16 mouse cellular contexts compared by ENCODE assay signal in the genomic region with DNA sequence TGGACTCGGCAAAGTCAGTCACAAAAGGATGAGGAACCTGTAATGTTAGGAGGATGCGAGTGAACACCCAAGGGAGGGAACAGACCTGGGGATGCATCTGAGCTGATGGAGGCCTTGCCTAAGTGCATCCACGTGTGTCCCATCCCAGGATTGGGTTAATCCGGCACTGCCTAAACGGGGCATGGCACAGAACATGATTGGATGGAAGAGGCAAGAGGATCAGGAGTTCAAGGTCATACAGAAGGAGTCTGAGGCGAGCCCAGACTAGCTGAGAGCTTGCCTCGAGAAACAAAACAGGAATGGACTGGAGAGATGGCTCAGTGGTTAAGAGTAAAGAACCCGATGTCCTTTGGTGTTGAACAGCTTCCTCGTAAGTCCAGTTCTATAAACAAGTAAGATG. TPM values are rescaled to one million over a fixed set of nuclear protein-coding genes. Genes with fewer than 3 reads are reported as not detected.
A peak's percentile ranks its signal among the peaks of the same experiment; 100 is the strongest.
DNase-seq lines count a peak whose midpoint lies in the region; ATAC-seq and TF ChIP-seq lines count a peak whose summit lies in the region.
"Had no signal": no experiment of that assay in that cellular context is flagged by ENCODE, and none has a peak within 500 bp of the region (broad histone marks: within the 10 kb centered on the region; RNA-seq: fewer than 3 reads in every experiment).

No protein-coding gene starts in this region.

- no peaks in the 10 kb centered on the region for H3K36me3 ChIP-seq in intestine, postnatal 0 days (ENCODE audit: control insufficient read depth, insufficient read depth)
- no peaks in the 10 kb centered on the region for H3K36me3 ChIP-seq in intestine, embryonic 15.5 days
- H3K36me3 ChIP-seq in ES-E14 (ENCODE audit: control insufficient read depth, insufficient read depth, low read length, poor library complexity, severe bottlenecking): no peaks in the 10 kb centered on the region
- no peaks in the 10 kb centered on the region for H3K36me3 ChIP-seq in limb, embryonic 12.5 days
- H3K36me3 ChIP-seq: liver, embryonic 15.5 days; neural tube, embryonic 12.5 days had no signal

- peak; percentile 41 for DNase-seq in CD4-positive helper T cell, adult 2 months (ENCODE audit: low read depth, low spot score)
- no peak for DNase-seq in ES-E14 (ENCODE audit: low read depth, low spot score)
- DNase-seq in adrenal gland, adult 18-20 months (ENCODE audit: low spot score in 2 of 2): no peak
- no peak for DNase-seq in urinary bladder, postnatal 36 days (ENCODE audit: low spot score in 2 of 2)
- no peak for DNase-seq in left cerebral cortex, postnatal 4 days
- DNase-seq: adrenal gland, postnatal 25 days; cerebellum, adult 9-10 months; gastrocnemius, postnatal 14 days; kidney, postnatal 25 days had no signal

- no peak for TF ChIP-seq CTCF in intestine, postnatal 0 days (IDR thresholded peaks at IDR 0.05; ENCODE audit: low read depth)

- intact Hi-C loops in left cerebral cortex, postnatal 4 days (cut with DNase I): no loop called here

- no peak overlapping the region for H3K27ac ChIP-seq in intestine, postnatal 0 days (ENCODE audit: low read depth, low read length)
- no peak overlapping the region for H3K27ac ChIP-seq in intestine, embryonic 15.5 days
- peak overlapping the region; percentile 48; the same call in 1 of the 2 replicates for H3K27ac ChIP-seq in ES-E14 (ENCODE audit: insufficient read depth, low read depth, low read length, poor library complexity, severe bottlenecking)
- no peak overlapping the region for H3K27ac ChIP-seq in limb, embryonic 12.5 days
- H3K27ac ChIP-seq: hindbrain, embryonic 14.5 days; neural tube, embryonic 12.5 days had no signal

- H3K27me3 ChIP-seq in intestine, postnatal 0 days (replicated peaks; ENCODE audit: control insufficient read depth, insufficient read depth, low read length): no peaks in the 10 kb centered on the region
- H3K27me3 ChIP-seq in intestine, embryonic 15.5 days (replicated peaks): no peaks in the 10 kb centered on the region
- no peaks in the 10 kb centered on the region for H3K27me3 ChIP-seq in limb, embryonic 12.5 days
- H3K27me3 ChIP-seq: liver, embryonic 15.5 days; neural tube, embryonic 12.5 days had no signal

- H3K9me3 ChIP-seq in intestine, postnatal 0 days (ENCODE audit: control insufficient read depth): no peaks in the 10 kb centered on the region
- no peaks in the 10 kb centered on the region for H3K9me3 ChIP-seq in intestine, embryonic 15.5 days
- H3K9me3 ChIP-seq in ES-E14 (ENCODE audit: control insufficient read depth, insufficient read depth, low read depth, low read length): no peaks in the 10 kb centered on the region
- no peaks in the 10 kb centered on the region for H3K9me3 ChIP-seq in limb, embryonic 12.5 days
- H3K9me3 ChIP-seq: liver, embryonic 15.5 days; neural tube, embryonic 12.5 days had no signal

- H3K4me2 ChIP-seq in intestine, postnatal 0 days (replicated peaks; ENCODE audit: low read depth): no peak overlapping the region
- H3K4me2 ChIP-seq in intestine, embryonic 15.5 days (replicated peaks): no peak overlapping the region
- no peak overlapping the region for H3K4me2 ChIP-seq in limb, embryonic 12.5 days
- H3K4me2 ChIP-seq: hindbrain, embryonic 14.5 days; liver, embryonic 15.5 days; neural tube, embryonic 12.5 days had no signal

- 43% methylated on average over 9 of the region's 9 CpGs for WGBS in intestine, postnatal 0 days
- WGBS in intestine, embryonic 15.5 days: 53% methylated on average over 9 of the region's 9 CpGs
- 64% methylated on average over 9 of the region's 9 CpGs for WGBS in limb, embryonic 12.5 days

- no peak overlapping the region for H3K9ac ChIP-seq in intestine, postnatal 0 days (ENCODE audit: low read depth, low read length)
- no peak overlapping the region for H3K9ac ChIP-seq in intestine, embryonic 15.5 days
- peak overlapping the region; percentile 9; the same call in 1 of the 2 replicates for H3K9ac ChIP-seq in ES-E14 (ENCODE audit: insufficient read depth, low read depth, low read length, poor library complexity, severe bottlenecking)
- H3K9ac ChIP-seq in limb, embryonic 12.5 days (replicated peaks): 0 out of 2 replicates have a peak overlapping the region, but pooled peaks have one; percentile 2
- H3K9ac ChIP-seq: hindbrain, embryonic 14.5 days; liver, embryonic 15.5 days; neural tube, embryonic 12.5 days had no signal

- 0 out of 2 replicates have a peak, but pooled peaks have one; percentile 5 for ATAC-seq in intestine, postnatal 0 days
- ATAC-seq in intestine, embryonic 15.5 days: no peak
- ATAC-seq in limb, embryonic 12.5 days (ENCODE audit: insufficient number of reproducible peaks, insufficient read depth, low FRiP score, low TSS enrichment, low read depth): no peak
- ATAC-seq: intestine, embryonic 16.5 days had no signal

- H3K4me3 ChIP-seq in intestine, postnatal 0 days (ENCODE audit: low read depth, low read length): no peak overlapping the region
- H3K4me3 ChIP-seq in intestine, embryonic 15.5 days (replicated peaks): no peak overlapping the region
- H3K4me3 ChIP-seq in ES-E14 (ENCODE audit: insufficient read depth in 1 of 2, low read depth in 1 of 2, low read length in 2 of 2, poor library complexity in 1 of 2, severe bottlenecking in 1 of 2): no peak overlapping the region
- H3K4me3 ChIP-seq in limb, embryonic 12.5 days (replicated peaks): no peak overlapping the region
- H3K4me3 ChIP-seq: liver, embryonic 15.5 days; neural tube, embryonic 12.5 days had no signal

- in situ Hi-C loops in ES-E14 (cut with MboI; ENCODE audit: low sequenced_read_pairs in 2 of 2, unreplicated experiment in 2 of 2): no loop called here

- no peaks in the 10 kb centered on the region for H3K4me1 ChIP-seq in intestine, postnatal 0 days (replicated peaks; ENCODE audit: control insufficient read depth, insufficient read depth, low read length)
- peaks cover 14% of the 10 kb centered on the region for H3K4me1 ChIP-seq in intestine, embryonic 15.5 days (replicated peaks)
- H3K4me1 ChIP-seq in ES-E14 (ENCODE audit: control insufficient read depth in 2 of 2, insufficient read depth in 2 of 2, low read length in 2 of 2, poor library complexity in 1 of 2): peaks cover 2 to 25% of the 10 kb centered on the region in 2 experiments
- peaks cover 26% of the 10 kb centered on the region for H3K4me1 ChIP-seq in limb, embryonic 12.5 days (replicated peaks)

TF ChIP-seq in ES-E14, 5 proteins besides CTCF, POLR2A, EP300 and RAD21:
- TF ChIP-seq ZC3H11A (IDR thresholded peaks at IDR 0.05; ENCODE audit: borderline replicate concordance, low read depth, low read length): no peak
- TF ChIP-seq MAFK (IDR thresholded peaks at IDR 0.05; ENCODE audit: insufficient read depth, low read depth, low read length): no peak
- TF ChIP-seq ZNF384 (IDR thresholded peaks at IDR 0.05; ENCODE audit: low read depth, low read length): no peak
- TF ChIP-seq HCFC1 (IDR thresholded peaks at IDR 0.05; ENCODE audit: borderline replicate concordance, insufficient read depth, low read length): no peak
- TF ChIP-seq CHD2 (IDR thresholded peaks at IDR 0.05; ENCODE audit: low read depth, low read length): no peak

RNA-seq across cellular contexts. Expression of gene Def6, which starts 4.8 kb away (rescaled TPM):
- polyA plus RNA-seq in intestine, postnatal 0 days (2015; fragmentation: Nextera tagmentation; extraction: Ambion mirVana): 1.7 TPM in 2 replicates
- 3.4 and 4.3 TPM in 2 replicates for polyA plus RNA-seq in intestine, embryonic 15.5 days (2015; fragmentation: Nextera tagmentation; extraction: Ambion mirVana)
- 17.6 and 20.8 TPM in 2 replicates for total RNA-seq in ES-E14 (2012; rRNA removed)
- 11.1 and 12.8 TPM in 2 replicates for polyA plus RNA-seq in limb, embryonic 12.5 days (2016; fragmentation: Nextera tagmentation; extraction: Ambion mirVana)
- 1 to 10 TPM; 1.2 to 1.3 TPM for total RNA-seq in adrenal gland, adult 18-20 months (2021)
- total RNA-seq in left cerebral cortex, postnatal 4 days (2021): 1 to 10 TPM; 7.2 to 9.1 TPM

RNA-seq across cellular contexts. Expression of gene Ppard, which starts 20.1 kb away (rescaled TPM):
- polyA plus RNA-seq in intestine, postnatal 0 days (2015; fragmentation: Nextera tagmentation; extraction: Ambion mirVana): 1.7 and 2.1 TPM in 2 replicates
- polyA plus RNA-seq in intestine, embryonic 15.5 days (2015; fragmentation: Nextera tagmentation; extraction: Ambion mirVana): 1.8 and 1.9 TPM in 2 replicates
- total RNA-seq in ES-E14 (2012; rRNA removed): 6.7 and 10.7 TPM in 2 replicates
- polyA plus RNA-seq in limb, embryonic 12.5 days (2016; fragmentation: Nextera tagmentation; extraction: Ambion mirVana): 3.2 and 3.5 TPM in 2 replicates
- total RNA-seq in adrenal gland, adult 18-20 months (2021): 10 to 100 TPM; 70.6 to 70.7 TPM
- total RNA-seq in left cerebral cortex, postnatal 4 days (2021): 10 to 100 TPM; 17.4 to 19.0 TPM

RNA-seq across cellular contexts. Expression of gene Zfp523, which starts 35.5 kb away (rescaled TPM):
- 10.6 and 11.6 TPM in 2 replicates for polyA plus RNA-seq in intestine, postnatal 0 days (2015; fragmentation: Nextera tagmentation; extraction: Ambion mirVana)
- polyA plus RNA-seq in intestine, embryonic 15.5 days (2015; fragmentation: Nextera tagmentation; extraction: Ambion mirVana): 25.7 and 28.1 TPM in 2 replicates
- 11.4 and 16.8 TPM in 2 replicates for total RNA-seq in ES-E14 (2012; rRNA removed)
- 51.9 and 54.9 TPM in 2 replicates for polyA plus RNA-seq in limb, embryonic 12.5 days (2016; fragmentation: Nextera tagmentation; extraction: Ambion mirVana)
- total RNA-seq in adrenal gland, adult 18-20 months (2021): 10 to 100 TPM; 36.1 to 36.5 TPM
- total RNA-seq in left cerebral cortex, postnatal 4 days (2021): 10 to 100 TPM; 85.8 to 90.7 TPM

Comparison
In these comparisons a context has a peak if more than half of its experiments do, and no peak if none do; other contexts are left out.
1. H3K9ac ChIP-seq: peak in ES-E14 (single experiment) and limb, embryonic 12.5 days (single experiment); none in intestine, postnatal 0 days (single experiment) and intestine, embryonic 15.5 days (single experiment).